Mouse (Mus musculus): Measurements from ENCODE around the gene Lipk. TPM values are rescaled to one million over a fixed set of nuclear protein-coding genes. Genes with fewer than 3 reads are reported as not detected.

Lipk gene
- polyA plus RNA-seq (2017; shearing (Covaris generic)): not detected

DNA sequence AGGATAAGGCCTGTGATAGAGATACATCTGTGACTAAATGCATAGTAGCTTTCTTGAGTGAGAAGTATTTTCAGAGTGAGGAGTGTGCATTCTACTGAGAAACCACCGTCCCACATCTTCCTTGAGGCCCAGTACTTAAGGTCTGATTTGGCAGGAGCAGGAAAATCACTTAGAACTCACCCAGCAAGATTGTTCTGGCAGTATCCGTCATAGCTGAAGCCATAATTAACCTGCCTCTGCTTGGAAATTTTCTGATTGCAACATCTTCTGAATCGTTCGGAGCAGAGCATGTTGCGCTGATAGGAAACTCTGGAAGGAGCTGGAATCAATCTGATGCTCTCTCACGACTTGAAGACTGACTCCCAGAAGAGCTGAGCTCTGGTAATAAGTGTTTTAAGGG lies at the start of gene Lipk:
Gene Lipk (plus strand): TSS at position 289 of the 400 bp plus-strand sequence.

DNA sequence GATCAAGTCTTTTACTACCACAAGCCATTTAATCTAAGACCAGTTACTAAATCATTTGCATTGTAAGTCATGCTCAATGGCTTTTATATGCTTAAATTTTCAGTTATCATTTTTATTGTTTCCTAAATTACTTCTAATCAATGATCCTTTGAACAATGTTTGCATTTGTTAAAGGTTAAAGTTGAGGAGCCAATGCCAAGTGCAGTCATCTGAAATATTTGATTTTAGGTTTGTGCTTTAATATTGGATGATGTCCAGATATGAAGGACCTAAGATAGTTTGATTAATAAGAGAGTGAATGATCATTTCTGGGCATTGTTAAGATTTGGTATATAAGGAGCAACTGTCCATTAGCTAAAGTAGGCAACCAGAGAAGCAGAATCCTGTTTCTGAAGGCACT lies 47.2 kb upstream of the Lipk start, which contains the start of gene Lipf:
Gene Lipf (plus strand): TSS at position 301 of the 400 bp plus-strand sequence.

DNA sequence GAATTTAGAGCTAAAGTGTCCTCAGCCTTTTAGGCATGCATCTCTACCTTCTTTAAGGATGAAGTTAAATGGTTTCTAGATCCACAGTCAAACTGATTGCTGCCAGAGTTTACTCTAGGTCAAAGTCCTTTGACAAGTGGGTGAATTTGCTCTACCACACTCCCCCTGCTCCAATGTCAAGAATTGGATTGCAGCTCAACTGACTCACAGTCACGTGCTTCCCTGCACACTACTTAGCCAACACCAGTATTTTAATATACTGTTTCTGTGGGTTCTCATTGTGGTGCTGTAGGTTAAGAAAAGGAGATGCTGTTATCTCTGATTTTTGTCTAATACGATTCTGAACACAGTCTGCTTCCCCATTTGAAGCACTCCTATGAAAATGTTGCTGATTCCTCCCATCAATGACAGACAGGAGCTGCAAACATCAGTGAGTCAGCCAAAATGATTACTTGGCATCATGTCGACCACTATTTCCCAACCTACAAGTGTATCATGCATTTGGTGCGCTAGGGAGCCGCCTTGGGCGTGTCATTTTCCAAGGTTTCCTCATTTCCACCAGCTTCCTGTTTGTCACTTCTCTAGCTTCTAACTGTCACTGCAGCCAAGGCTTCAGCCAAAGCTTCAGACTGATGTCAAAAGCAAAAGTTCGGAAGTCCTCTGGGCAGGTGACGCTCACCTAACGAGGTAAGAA lies 58.8 kb downstream of the Lipk start, which contains the start of gene Lipn:
Gene Lipn (plus strand): TSS at position 580 of the 694 bp plus-strand sequence.

Other genes starting within 250 kb of the Lipk start
- 21.1 TPM for gene Lipo3, start 246.3 kb upstream of the Lipk start, polyA plus RNA-seq (2017; shearing (Covaris generic))
- gene Lipo1, start 220.8 kb upstream of the Lipk start, polyA plus RNA-seq (2017; shearing (Covaris generic)): not detected
- not detected for gene Lipf, start 47.1 kb upstream of the Lipk start, polyA plus RNA-seq (2017; shearing (Covaris generic))
- not detected for gene Lipn, start 59.1 kb downstream of the Lipk start, polyA plus RNA-seq (2017; shearing (Covaris generic))
- gene Lipm, start 92.6 kb downstream of the Lipk start, polyA plus RNA-seq (2017; shearing (Covaris generic)): not detected
- gene Ankrd22, start 157.8 kb downstream of the Lipk start, polyA plus RNA-seq (2017; shearing (Covaris generic)): 0.17 TPM
- gene Stambpl1, start 183.9 kb downstream of the Lipk start, polyA plus RNA-seq (2017; shearing (Covaris generic)): 106 TPM
- gene Acta2, start 247.3 kb downstream of the Lipk start, polyA plus RNA-seq (2017; shearing (Covaris generic)): not detected

Data from activated CD4-positive, CD25-positive, alpha-beta regulatory T cell, adult 9 weeks (primary cell).